Mouse (Mus musculus) olfactory bulb, adult 2 months (tissue): ENCODE results near the gene Cpeb2. TPM values are rescaled to one million over a fixed set of nuclear protein-coding genes. Genes with fewer than 3 reads are reported as not detected.

Experiments
- H3K27ac ChIP-seq: fragments of 200-500 bp; 2 replicates; pipeline ENCODE4 v1.5.1; 2012; ENCODE audit warnings: low read depth, low read length; ENCODE audit not compliant: insufficient read depth
- H3K4me1 ChIP-seq: fragments of 200-500 bp; 2 replicates; pipeline ENCODE4 v1.6.1; 2012; ENCODE audit warnings: low read length; ENCODE audit not compliant: control insufficient read depth, insufficient read depth
- H3K4me3 ChIP-seq: fragments of 200-500 bp; 2 replicates; pipeline ENCODE4 v1.5.1; 2012; ENCODE audit warnings: mild to moderate bottlenecking, low read depth, low read length, moderate library complexity; ENCODE audit not compliant: insufficient read depth
- CTCF ChIP-seq: fragments of 200-500 bp; IDR thresholded peaks from 2 replicates; pipeline ENCODE4 v1.5.1; 2012; ENCODE audit warnings: low read depth, mild to moderate bottlenecking, low read length, moderate library complexity; ENCODE audit not compliant: insufficient read depth
- POLR2A ChIP-seq: fragments of 200-500 bp; IDR thresholded peaks from 2 replicates; pipeline ENCODE4 v1.6.1; 2012; ENCODE audit warnings: mild to moderate bottlenecking, low read depth, low read length, moderate library complexity; ENCODE audit not compliant: insufficient read depth
- WGBS: fragments of 180-500 bp; shearing (Covaris S2); methylation state at CpG from one replicate; pipeline ENCODE4 v1.1.7; 2018; 5-methylcytosine and 5-hydroxymethylcytosine counted together
- polyA plus RNA-seq: library from polyadenylated mRNA; stranded (reverse); fragments of >200 nt; gene quantifications from 2 replicates; pipeline ENCODE4 v1.2.4, GENCODE M21; 2012; ENCODE audit warnings: low replicate concordance; ENCODE audit not compliant: missing spikeins, insufficient read depth, insufficient read length

The Cpeb2 gene
- polyA plus RNA-seq, 1 experiment: not detected

GRCm38 (mm10) chr5:43258472-43259142, 25.6 kb downstream of the Cpeb2 start:
- Histone ChIP-seq H3K4me3 (no peak overlapping the region), H3K4me1 (0 out of 2 replicates have a peak, but pooled peaks cover 2% of the 10 kb centered on the region), H3K27ac (no peak overlapping the region)
- WGBS: 89% methylated on average over 3 of the region's 3 CpGs
- TF ChIP-seq CTCF: no peak

- Histone ChIP-seq H3K4me1 (0 out of 2 replicates have a peak, but pooled peaks cover 2% of the 10 kb centered on the region), H3K4me3 (no peak overlapping the region), H3K27ac (no peak overlapping the region)
- TF ChIP-seq POLR2A (no peak), CTCF (no peak)
- WGBS: 74% methylated on average over 6 of the region's 6 CpGs
These were observed 28.8 kb downstream of the Cpeb2 start for GRCm38 (mm10) chr5:43261814-43262213.

- no peak overlapping the region for H3K4me3 ChIP-seq
- H3K4me1 ChIP-seq: 0 out of 2 replicates have a peak, but pooled peaks cover 2% of the 10 kb centered on the region
- no peak overlapping the region for H3K27ac ChIP-seq
- TF ChIP-seq POLR2A (no peak), CTCF (no peak)
- WGBS: 90% methylated on average over 4 of the region's 4 CpGs
These were observed 31.0 kb downstream of the Cpeb2 start for GRCm38 (mm10) chr5:43263951-43264350.

GRCm38 (mm10) chr5:43264696-43265095, 31.7 kb downstream of the Cpeb2 start:
- no peak overlapping the region for H3K27ac ChIP-seq
- no peak overlapping the region for H3K4me3 ChIP-seq
- TF ChIP-seq POLR2A (no peak), CTCF (no peak)
- WGBS: 93% methylated on average over 2 of the region's 2 CpGs
- H3K4me1 ChIP-seq: 0 out of 2 replicates have a peak, but pooled peaks cover 2% of the 10 kb centered on the region

GRCm38 (mm10) chr5:43277982-43278381, 45.0 kb downstream of the Cpeb2 start:
- H3K4me1 ChIP-seq: no peaks in the 10 kb centered on the region
- WGBS: 100% methylated on average over 1 of the region's 1 CpGs
- TF ChIP-seq POLR2A (no peak), CTCF (no peak)
- no peak overlapping the region for H3K4me3 ChIP-seq
- no peak overlapping the region for H3K27ac ChIP-seq

- no peak overlapping the region for H3K27ac ChIP-seq
- H3K4me1 ChIP-seq: no peaks in the 10 kb centered on the region
- WGBS: 80% methylated on average over 3 of the region's 3 CpGs
- TF ChIP-seq POLR2A (no peak), CTCF (no peak)
- no peak overlapping the region for H3K4me3 ChIP-seq
These were observed 46.8 kb downstream of the Cpeb2 start for GRCm38 (mm10) chr5:43279774-43280173.

GRCm38 (mm10) chr5:43285756-43286155, 52.8 kb downstream of the Cpeb2 start:
- 83% methylated on average over 12 of the region's 12 CpGs for WGBS
- TF ChIP-seq CTCF (no peak), POLR2A (no peak)

GRCm38 (mm10) chr5:43289752-43290446, 56.9 kb downstream of the Cpeb2 start:
- H3K27ac ChIP-seq: no peak overlapping the region
- WGBS: 87% methylated on average over 8 of the region's 8 CpGs
- peaks cover 4% of the 10 kb centered on the region; the same call in 1 of the 2 replicates for H3K4me1 ChIP-seq
- no peak for TF ChIP-seq CTCF
- H3K4me3 ChIP-seq: no peak overlapping the region

More at GRCm38 (mm10) chr5:43285756-43286155, 52.8 kb downstream of the Cpeb2 start:
- no peak overlapping the region for H3K4me3 ChIP-seq
- H3K27ac ChIP-seq: no peak overlapping the region
- peaks cover 4% of the 10 kb centered on the region; the same call in 1 of the 2 replicates for H3K4me1 ChIP-seq

- TF ChIP-seq POLR2A (no peak), CTCF (no peak)
- no peak overlapping the region for H3K27ac ChIP-seq
- H3K4me1 ChIP-seq: no peaks in the 10 kb centered on the region
- H3K4me3 ChIP-seq: no peak overlapping the region
- WGBS: 79% methylated on average over 4 of the region's 4 CpGs
These were observed 60.2 kb downstream of the Cpeb2 start for GRCm38 (mm10) chr5:43293136-43293535.

- no peak for TF ChIP-seq POLR2A
- WGBS: 81% methylated on average over 7 of the region's 7 CpGs
- Histone ChIP-seq H3K4me1 (no peaks in the 10 kb centered on the region), H3K4me3 (no peak overlapping the region), H3K27ac (no peak overlapping the region)
These were observed 64.5 kb downstream of the Cpeb2 start for GRCm38 (mm10) chr5:43297459-43297858.
